Mouse (Mus musculus) layer of hippocampus, adult 9-11 months (tissue): ENCODE measurements around the gene Wdr20.
A peak's percentile ranks its signal among the peaks of the same experiment; 100 is the strongest.

Source experiments
- DNase-seq: peaks from one replicate; pipeline ENCODE4 v3.0.0; 2022

Gene Wdr20

DNA sequence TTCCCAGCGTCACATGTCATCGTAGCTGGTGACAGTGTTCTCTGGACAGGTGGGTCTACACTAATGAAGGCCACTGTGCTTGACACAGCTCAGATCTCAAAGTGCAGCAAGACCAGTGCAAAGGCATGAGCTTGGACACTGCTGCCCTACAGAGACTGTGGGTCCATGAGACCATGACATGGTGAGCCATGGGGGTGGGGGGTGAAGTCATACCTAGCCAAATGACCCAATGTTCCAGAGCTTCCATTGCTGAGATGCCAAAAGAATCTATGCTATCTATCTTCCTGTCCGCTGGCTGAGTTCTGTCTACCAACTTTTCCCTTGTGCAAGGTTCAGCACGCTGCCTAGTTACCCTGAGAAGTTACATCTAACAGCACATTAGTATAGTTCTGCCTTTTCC, 91.2 kb downstream of the Wdr20 start:
- no peak for DNase-seq

DNA sequence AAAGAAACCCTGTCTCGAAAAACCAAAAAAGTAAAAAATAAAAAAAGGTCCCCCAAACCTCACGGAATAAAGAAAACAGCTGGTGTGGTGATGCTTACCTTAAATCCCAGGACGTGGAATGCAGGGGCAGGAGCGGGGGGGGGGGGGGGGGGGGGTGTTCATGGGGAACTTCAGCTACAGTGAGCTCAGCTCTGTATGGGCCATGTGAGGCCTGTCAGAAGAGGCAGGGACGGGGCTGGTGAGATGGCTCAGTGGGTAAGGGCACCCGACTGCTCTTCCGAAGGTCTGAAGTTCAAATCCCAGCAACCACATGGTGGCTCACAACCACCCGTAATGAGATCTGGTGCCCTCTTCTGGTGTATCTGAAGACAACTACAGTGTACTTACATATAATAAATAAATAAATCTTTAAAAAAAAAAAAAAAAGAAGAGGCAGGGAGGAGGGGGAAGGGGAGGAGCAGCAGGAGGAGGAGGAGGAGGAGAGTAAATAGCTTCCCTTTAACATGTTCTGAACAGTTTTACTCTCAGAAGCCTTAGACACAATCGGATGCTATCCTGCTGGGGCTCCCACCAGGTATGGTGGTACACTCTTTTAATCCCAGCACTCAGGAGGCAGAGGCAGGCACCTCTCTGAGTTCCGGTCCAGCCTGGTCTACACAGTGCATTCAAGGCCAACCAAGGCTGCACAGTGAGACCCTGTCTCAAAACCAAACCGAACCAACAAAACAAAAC, 92.7 kb downstream of the Wdr20 start:
- no peak for DNase-seq

- DNase-seq: no peak
Measured at GRCm38 (mm10) chr12:110835182-110835581, 97.4 kb downstream of the Wdr20 start.

DNA sequence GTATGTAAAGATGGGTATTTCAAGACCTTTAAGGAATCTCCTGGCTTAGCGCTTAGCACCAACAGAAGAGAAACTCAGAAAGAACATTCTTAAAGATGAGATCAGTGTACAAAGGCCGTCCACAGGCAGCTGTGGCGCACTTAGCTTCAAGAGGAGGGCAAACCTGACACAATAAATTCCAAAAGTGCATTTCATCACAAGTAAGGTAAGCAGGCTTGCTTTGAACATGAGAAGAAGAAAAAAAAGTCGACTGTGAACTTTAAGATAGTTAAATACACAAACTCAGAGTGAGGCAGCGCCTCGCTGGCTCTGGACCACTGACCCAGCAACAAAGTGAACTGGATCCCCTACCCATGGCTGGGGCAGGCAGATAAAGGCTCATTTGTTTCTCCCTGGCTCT, 99.0 kb downstream of the Wdr20 start:
- no peak for DNase-seq

DNA sequence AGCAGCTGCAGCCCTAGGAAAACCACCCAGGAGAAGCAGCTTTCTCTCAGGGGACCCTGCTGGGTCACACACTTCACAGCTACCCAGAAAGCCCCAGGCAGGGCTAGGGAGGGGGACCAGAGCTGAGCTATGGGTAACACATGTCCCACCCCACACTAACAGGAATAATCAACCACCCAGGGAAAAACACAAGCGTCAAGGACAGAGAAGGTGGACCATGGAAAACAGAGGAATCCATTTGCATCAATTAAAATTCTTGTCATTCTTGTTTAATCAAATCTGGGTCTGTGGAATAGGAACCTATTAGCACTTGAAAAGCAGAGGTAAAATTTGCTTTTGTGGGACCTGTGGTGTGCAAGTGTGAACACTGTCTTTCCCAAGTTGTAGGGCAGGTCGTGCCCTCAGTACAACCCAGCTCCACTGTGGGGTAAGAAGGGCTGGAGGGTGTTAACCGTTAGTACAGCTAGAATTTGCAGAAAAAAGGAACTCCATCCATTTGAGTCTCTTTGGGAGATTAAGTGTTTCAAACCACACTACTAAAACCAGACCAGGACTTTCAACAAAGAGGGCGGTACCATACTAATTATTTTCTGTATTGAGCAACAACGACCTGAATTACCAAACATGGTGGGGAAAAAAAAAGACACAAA, 99.6 kb downstream of the Wdr20 start:
- DNase-seq: no peak

- DNase-seq: no peak
Measured at GRCm38 (mm10) chr12:110837850-110838249, 100.1 kb downstream of the Wdr20 start.

- DNase-seq: peak; percentile 93
Measured at GRCm38 (mm10) chr12:110840348-110841198, 102.8 kb downstream of the Wdr20 start, which contains the start of gene Mok. Gene Mok, minus strand, starts transcription at chr12:110840939.

DNA sequence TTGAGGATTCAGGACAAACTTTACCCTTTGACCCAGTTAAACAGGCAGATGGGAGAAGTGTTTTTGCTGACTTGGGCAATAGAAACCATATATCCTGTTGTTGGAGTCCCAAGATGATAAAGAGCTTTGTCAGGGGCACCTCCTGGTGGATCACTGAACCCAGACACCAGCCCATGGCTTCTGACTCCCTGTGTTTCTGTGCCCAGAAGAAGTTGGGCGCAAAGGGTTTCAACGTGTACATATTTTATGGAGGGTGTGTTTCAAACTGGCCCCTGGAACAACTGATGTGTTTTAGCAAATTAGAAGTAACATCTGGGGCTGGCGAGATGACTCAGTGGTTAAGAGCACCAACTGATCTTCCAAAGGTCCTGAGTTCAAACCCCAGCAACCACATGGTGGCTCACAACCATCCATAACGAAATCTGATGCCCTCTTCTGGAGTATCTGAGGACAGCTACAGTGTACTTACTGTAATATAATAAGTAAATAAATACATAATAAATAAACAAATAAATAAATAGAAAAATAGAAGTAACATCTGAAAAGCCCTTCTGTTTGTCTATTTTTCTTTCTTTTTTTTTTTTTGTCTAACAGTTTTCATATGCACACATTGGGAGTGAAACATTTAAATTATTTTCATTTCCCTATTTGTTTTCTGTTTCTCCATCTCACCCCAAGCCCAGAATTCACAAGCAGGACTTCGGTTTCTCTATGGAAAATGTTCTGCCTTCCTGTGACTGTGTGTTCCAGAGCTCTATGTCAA, 104.2 kb downstream of the Wdr20 start:
- no peak for DNase-seq

DNA sequence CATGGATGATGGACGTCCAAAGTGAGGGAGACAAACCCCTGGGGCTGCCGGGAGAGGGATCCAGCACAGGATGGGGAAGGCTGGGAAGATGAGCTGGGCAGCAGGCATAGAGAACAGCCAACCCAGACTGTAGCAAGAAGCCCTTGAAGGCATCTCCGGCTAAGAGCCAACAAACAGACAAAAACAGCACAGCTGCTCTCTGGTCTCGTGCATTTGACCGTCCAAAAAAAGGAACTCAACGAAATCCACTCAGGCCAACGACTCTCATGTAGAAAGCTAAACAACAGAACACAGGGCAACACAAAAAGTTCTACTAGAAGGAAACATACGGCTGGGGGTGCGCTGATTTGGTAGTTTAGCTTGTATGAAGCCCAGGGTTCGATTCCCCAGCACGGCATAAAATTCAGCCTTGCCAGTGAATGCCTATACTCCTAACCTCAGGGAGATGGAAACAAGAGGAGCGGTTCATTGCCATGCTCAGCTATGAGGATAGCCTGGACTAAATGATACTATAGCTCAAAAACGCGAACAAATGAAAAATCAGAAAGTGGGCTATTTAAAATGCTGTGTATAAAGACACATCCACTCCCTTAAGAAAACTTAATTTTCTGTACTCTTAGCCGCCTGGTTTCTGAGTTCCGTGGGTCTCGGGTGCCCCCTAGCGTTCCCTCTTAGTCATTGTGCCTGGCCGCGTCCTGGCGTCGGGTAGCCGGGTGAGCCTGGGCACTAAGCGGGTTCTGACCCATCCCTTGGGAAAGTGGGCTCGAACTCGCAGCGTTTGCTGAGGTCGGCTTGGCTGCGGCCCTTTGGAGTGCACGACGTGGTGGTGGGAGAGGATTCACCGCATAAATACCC, 105.7 kb downstream of the Wdr20 start:
- no peak for DNase-seq

DNA sequence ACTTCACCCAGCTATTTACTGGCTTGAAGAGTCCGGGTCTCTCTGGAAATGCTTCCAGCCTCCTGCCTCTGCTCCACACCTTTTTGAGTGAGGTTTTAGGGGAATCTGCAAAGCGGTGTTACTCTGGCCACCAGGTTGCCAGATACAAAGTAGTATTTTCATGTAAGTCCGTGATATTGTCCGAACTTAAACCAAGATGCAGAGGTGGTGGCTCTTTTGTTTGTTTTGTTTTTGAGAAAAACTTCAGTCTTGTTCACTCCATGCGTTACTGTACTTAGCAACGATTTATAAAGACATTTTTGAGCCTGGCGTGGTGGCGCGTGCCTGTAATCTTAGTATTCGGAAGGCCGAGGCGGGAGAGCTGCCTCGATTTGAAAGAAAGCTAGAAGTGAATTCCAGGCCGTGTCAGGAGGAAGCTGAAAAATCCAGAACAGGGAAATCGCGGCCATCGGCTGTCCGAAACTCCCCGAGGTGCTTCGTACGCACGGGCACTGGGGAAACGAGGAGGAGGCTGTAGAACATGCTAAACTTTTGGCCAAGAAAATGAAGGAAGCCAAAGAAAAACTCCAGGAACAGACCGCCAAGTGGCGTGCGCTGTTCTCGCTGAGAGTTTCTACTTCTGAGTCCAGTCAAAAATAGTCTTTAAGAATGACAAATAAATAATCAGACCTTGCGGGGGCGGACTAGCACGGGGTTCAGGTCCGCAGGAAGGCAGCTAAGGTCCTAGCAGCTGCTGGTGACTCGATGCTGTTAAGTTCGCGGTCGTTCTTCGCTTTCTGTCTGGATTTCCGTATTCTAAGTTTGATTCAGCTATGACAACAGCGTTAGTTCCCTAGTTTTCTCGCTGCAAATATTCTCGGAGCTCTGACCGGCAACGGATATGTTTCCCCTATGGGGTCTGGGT, 106.7 kb downstream of the Wdr20 start:
- DNase-seq: no peak

DNA sequence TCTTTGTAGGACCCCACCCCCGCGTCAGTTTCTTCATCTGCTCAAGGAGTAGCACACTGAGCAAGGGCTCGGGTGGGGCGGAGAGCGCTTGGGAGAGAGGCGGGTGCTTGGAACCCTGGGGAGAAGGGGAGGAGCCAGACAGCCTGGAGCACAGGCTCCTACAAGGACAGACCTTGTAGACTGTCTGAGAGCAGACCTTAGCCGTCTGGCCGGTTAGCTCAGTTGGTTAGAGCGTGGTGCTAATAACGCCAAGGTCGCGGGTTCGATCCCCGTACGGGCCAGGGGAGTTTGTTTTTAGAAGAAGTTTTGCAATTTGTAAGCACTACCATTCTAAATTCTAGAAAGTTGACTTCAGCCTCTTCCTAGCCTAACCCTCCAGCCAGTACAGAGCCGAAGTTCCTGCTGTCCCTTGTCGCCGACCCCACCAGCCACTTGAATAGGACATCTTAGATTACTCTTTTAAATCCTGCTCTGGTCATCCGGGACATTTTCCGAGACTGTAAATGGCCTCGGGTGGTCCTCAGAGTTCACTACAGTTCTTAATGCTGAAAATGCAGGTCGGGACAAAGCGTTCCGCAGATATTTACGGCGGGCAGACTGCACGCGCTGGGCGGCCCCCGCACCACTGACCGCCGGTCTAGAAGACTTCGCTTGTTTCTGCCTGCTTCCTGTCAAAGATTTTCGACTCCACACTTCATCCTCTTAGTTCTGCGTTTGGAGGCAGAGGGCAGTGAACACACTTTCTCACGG, 107.6 kb downstream of the Wdr20 start:
- peak; percentile 89 for DNase-seq

DNA sequence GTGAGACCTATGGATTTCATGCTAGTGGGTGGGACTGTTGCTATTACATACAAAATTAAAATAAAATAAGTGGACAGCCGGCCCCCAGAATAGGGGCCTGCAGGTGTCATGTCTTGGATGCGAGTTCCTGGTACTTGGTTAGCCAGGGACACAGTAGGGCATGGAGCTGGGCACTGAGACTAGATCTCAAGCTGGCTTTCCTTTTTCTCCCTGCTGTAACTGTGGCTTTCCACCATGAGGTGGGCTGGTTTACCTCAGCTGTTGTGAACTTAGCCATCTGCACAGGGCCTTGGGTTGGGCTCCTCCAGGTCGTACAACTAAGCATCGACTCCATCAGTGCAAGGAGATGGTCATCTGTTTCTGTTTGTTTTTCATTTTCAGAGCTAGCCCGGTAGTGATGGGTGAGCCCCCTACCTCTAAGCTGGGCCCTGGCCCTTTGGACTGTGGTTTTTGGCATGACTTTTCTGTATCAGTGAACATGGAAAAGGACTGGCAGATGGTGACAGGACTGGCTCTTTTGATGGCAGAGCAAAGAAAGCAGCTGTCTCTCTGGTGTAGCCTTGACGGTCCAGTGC, 108.5 kb downstream of the Wdr20 start:
- DNase-seq: no peak

- DNase-seq: peak; percentile 83
Measured at GRCm38 (mm10) chr12:110850010-110850928, 112.5 kb downstream of the Wdr20 start, which contains the start of gene Zfp839. Gene Zfp839, plus strand, starts transcription at chr12:110850253.

GRCm38 (mm10) chr12:110850929-110851256, 113.1 kb downstream of the Wdr20 start:
- DNase-seq: no peak

- no peak for DNase-seq
Measured at GRCm38 (mm10) chr12:110851414-110851813, 113.7 kb downstream of the Wdr20 start.

DNA sequence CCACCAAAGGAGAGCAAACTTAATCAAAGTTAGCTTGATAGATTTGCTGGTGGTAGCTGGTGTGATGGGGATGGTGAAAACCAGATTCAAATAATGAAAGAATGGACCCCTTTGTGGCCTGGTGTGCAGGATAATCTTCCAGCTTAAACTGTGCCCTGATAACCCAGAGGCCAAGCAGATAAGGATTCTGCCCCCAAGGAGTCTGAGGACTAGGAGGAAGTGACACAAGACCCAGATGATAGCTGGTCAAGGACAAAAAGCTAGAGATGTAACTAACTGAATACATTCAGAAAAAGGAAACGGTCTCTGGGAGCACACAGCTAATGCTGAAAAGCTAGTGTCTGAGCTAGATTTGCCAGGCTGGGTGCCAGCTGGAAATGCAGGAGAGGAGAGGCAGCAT, 114.2 kb downstream of the Wdr20 start:
- no peak for DNase-seq
